Mouse (Mus musculus): Measurements from ENCODE around the gene Fam210b. TPM values are rescaled to one million over a fixed set of nuclear protein-coding genes. Genes with fewer than 3 reads are reported as not detected.

Fam210b gene
- total and polyA plus RNA-seq, 2 experiments from 2014 or later: 14.9 to 43.5 TPM

DNA sequence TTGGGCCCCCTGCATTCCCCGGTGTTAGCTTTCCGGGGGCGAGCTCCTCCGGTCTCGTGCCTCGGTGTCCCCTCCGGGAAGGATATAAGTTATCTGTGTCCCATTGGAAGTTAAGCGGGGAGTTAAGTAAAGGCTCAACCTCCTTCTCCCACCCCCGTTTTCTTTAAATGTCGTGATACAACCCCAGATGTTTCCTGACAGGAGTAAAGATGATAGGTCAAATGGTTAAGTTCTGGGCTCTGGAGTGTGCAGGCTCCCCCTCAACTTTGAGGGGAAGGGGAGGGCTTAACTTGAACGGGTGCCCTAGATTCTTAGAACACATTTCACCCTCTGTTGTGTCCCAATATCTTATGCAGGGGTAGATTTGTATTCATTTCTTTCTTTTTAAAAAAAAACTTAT, 25.9 kb downstream of the Fam210b start:
- Histone ChIP-seq H3K4me2 (ENCODE audit: low read depth) (peak overlapping the region; percentile 88), H3K36me3 (ENCODE audit: insufficient read depth) (peaks cover 29% of the 10 kb centered on the region), H3K27ac (ENCODE audit: low read depth, low read length) (no peak overlapping the region), H3K4me1 (ENCODE audit: insufficient read depth) (peaks cover 9% of the 10 kb centered on the region; the same call in 1 of the 2 replicates), H3K27me3 (ENCODE audit: insufficient read depth, low read length) (no peaks in the 10 kb centered on the region), H3K9ac (peak overlapping the region; percentile 87), H3K9me3 (ENCODE audit: low read length) (no peaks in the 10 kb centered on the region), H3K4me3 (ENCODE audit: low read depth, low read length) (peak overlapping the region; percentile 84)
- WGBS: under 1% methylated on average over 11 of the region's 11 CpGs
- TF ChIP-seq CTCF (IDR thresholded peaks at IDR 0.05; ENCODE audit: low read depth): no peak
- DNase-seq: no peak
- ATAC-seq: no peak

DNA sequence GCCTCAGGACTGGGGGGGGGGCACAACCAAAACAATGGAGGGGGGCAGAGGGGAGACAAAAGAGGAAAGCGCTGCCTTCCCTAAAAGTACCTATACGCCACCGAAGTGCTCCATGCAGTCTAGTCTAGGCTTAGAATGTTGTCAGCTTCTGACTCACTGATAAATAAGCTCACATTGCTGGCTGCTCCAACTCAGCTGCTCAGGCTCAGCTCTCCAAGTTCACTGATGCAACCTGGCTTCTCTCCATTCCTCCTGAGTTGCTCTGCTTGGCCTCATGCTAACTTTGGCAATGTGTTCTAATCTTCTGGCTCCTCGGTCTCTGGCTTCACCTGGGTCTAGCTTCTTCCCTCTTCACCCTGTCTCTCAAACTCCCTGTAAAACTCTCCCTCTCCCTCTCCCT, 31.2 kb downstream of the Fam210b start:
- peaks cover 7% of the 10 kb centered on the region; the same call in 1 of the 2 replicates for H3K4me1 ChIP-seq (ENCODE audit: insufficient read depth)

DNA sequence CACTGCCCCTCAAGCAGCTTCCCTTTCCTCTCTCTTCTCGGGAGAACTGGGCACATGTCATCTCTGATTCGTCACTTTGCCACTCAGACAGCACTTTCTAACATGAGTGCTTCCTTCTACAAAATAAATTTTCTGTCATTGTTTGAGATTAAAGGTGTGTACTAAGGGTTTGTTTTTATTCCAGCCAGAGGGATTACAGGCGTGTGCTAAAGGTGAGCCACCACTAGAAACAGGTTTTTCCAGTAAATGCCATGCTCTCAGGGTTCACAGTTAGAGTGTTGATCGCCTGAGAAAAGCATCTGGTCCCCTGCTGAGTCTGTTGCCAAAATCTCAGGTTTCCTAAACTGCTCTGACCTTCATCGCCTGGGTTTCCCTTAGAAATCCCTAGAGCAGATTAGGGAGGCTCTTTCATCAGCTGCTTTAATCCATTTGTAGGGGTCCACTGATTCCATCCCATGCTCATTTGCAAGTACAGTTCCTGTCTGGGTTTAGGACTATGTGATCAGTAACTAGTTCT, 31.7 kb downstream of the Fam210b start:
- H3K27ac ChIP-seq (ENCODE audit: low read depth, low read length): no peak overlapping the region
- no peak overlapping the region for H3K4me2 ChIP-seq (ENCODE audit: low read depth)
- DNase-seq: no peak
- no peaks in the 10 kb centered on the region for H3K9me3 ChIP-seq (ENCODE audit: low read length)
- no peak for TF ChIP-seq CTCF (IDR thresholded peaks at IDR 0.05; ENCODE audit: low read depth)
- H3K4me1 ChIP-seq (ENCODE audit: insufficient read depth): 0 out of 2 replicates have a peak, but pooled peaks cover 2% of the 10 kb centered on the region
- H3K9ac ChIP-seq: no peak overlapping the region
- peaks cover 86% of the 10 kb centered on the region for H3K36me3 ChIP-seq (ENCODE audit: insufficient read depth)
- no peaks in the 10 kb centered on the region for H3K27me3 ChIP-seq (ENCODE audit: insufficient read depth, low read length)
- H3K4me3 ChIP-seq (ENCODE audit: low read depth, low read length): no peak overlapping the region
- no peak for ATAC-seq
- WGBS: 74% methylated on average over 5 of the region's 5 CpGs

More for the DNA sequence above, 31.2 kb downstream of the Fam210b start:
- H3K27ac ChIP-seq (ENCODE audit: low read depth, low read length): no peak overlapping the region
- peaks cover 81% of the 10 kb centered on the region for H3K36me3 ChIP-seq (ENCODE audit: insufficient read depth)
- WGBS: 91% methylated on average over 4 of the region's 4 CpGs
- H3K4me3 ChIP-seq (ENCODE audit: low read depth, low read length): no peak overlapping the region
- no peak for TF ChIP-seq CTCF (IDR thresholded peaks at IDR 0.05; ENCODE audit: low read depth)
- DNase-seq: no peak
- H3K4me2 ChIP-seq (ENCODE audit: low read depth): no peak overlapping the region
- no peak for ATAC-seq
- no peak overlapping the region for H3K9ac ChIP-seq
- no peaks in the 10 kb centered on the region for H3K9me3 ChIP-seq (ENCODE audit: low read length)
- no peaks in the 10 kb centered on the region for H3K27me3 ChIP-seq (ENCODE audit: insufficient read depth, low read length)

DNA sequence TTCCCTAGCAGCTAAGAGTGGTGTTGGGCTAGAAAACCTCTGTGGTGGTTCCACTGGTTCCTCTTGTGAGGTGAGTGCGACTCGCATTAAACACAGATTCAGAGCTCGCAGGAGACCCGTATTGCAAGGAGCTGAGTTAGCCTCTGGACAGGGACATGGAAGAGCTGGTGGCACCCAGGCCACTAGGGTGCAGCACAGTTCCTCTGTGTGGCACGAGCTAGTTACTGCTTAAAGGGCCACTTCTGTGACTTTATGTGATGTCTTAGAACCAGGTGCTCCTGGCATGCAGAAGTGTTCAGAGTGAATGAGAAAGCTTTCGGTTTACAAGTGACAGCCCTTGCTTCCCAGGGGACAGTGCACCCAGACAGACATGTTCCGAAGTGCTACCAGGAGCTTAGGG, 33.0 kb downstream of the Fam210b start:
- TF ChIP-seq CTCF (IDR thresholded peaks at IDR 0.05; ENCODE audit: low read depth): peak; percentile 64
- H3K4me1 ChIP-seq (ENCODE audit: insufficient read depth): no peaks in the 10 kb centered on the region
- no peak overlapping the region for H3K9ac ChIP-seq
- no peaks in the 10 kb centered on the region for H3K27me3 ChIP-seq (ENCODE audit: insufficient read depth, low read length)
- no peaks in the 10 kb centered on the region for H3K9me3 ChIP-seq (ENCODE audit: low read length)
- H3K4me3 ChIP-seq (ENCODE audit: low read depth, low read length): no peak overlapping the region
- no peak overlapping the region for H3K4me2 ChIP-seq (ENCODE audit: low read depth)
- H3K27ac ChIP-seq (ENCODE audit: low read depth, low read length): no peak overlapping the region
- no peak for ATAC-seq
- DNase-seq: no peak
- peaks cover 87% of the 10 kb centered on the region for H3K36me3 ChIP-seq (ENCODE audit: insufficient read depth)
- 73% methylated on average over 7 of the region's 7 CpGs for WGBS

DNA sequence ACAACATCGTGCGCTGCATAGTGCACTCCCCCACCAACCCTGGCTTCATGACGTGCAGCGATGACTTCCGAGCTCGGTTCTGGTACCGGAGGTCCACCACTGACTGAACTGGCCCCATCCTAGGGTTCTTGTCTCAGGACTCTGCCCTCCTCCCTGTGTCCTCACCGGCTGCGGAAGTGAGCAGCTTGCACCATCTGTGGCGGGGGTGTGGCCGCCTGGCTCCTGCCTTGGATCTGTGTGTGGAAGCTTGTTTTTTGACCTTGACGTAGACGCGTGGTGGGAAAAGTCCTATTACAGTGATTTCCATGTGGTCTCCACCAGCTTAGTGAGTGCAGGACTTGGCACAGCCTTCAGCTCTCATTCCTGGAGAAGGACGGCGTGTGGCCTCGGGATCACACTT, 35.1 kb downstream of the Fam210b start:
- no peak overlapping the region for H3K4me3 ChIP-seq (ENCODE audit: low read depth, low read length)
- H3K4me1 ChIP-seq (ENCODE audit: insufficient read depth): no peaks in the 10 kb centered on the region
- no peak for ATAC-seq
- DNase-seq: no peak
- no peak overlapping the region for H3K4me2 ChIP-seq (ENCODE audit: low read depth)
- H3K36me3 ChIP-seq (ENCODE audit: insufficient read depth): peaks cover 70% of the 10 kb centered on the region
- no peaks in the 10 kb centered on the region for H3K27me3 ChIP-seq (ENCODE audit: insufficient read depth, low read length)
- H3K9me3 ChIP-seq (ENCODE audit: low read length): no peaks in the 10 kb centered on the region
- H3K9ac ChIP-seq: no peak overlapping the region
- WGBS: 95% methylated on average over 17 of the region's 17 CpGs
- no peak overlapping the region for H3K27ac ChIP-seq (ENCODE audit: low read depth, low read length)
- no peak for TF ChIP-seq CTCF (IDR thresholded peaks at IDR 0.05; ENCODE audit: low read depth)

DNA sequence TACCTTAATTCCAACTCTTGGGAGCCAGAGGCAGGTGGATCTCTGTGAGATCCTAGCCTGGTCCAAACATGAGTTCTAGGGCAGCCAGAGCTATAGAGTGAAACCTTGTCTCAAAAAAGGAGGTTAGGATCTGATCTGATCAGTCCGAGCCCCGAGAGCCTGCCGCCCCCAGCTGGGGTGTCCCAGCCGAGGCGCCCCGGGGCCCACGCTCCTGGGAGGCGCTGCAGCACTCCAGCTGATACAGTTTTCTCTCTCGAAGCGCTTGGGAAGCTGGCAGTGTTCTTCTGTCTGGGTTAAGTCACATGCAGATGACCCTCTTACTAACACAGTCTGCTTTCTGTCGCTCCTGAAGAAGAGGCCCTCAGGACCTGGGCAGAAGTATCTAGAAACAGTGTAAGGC, 36.0 kb downstream of the Fam210b start:
- no peak for TF ChIP-seq CTCF (IDR thresholded peaks at IDR 0.05; ENCODE audit: low read depth)
- Histone ChIP-seq H3K27ac (ENCODE audit: low read depth, low read length) (no peak overlapping the region), H3K4me1 (ENCODE audit: insufficient read depth) (no peaks in the 10 kb centered on the region), H3K27me3 (ENCODE audit: insufficient read depth, low read length) (no peaks in the 10 kb centered on the region), H3K4me3 (ENCODE audit: low read depth, low read length) (no peak overlapping the region), H3K9ac (no peak overlapping the region), H3K9me3 (ENCODE audit: low read length) (no peaks in the 10 kb centered on the region), H3K36me3 (ENCODE audit: insufficient read depth) (peaks cover 61% of the 10 kb centered on the region), H3K4me2 (ENCODE audit: low read depth) (no peak overlapping the region)
- no peak for ATAC-seq
- 92% methylated on average over 11 of the region's 11 CpGs for WGBS
- no peak for DNase-seq

DNA sequence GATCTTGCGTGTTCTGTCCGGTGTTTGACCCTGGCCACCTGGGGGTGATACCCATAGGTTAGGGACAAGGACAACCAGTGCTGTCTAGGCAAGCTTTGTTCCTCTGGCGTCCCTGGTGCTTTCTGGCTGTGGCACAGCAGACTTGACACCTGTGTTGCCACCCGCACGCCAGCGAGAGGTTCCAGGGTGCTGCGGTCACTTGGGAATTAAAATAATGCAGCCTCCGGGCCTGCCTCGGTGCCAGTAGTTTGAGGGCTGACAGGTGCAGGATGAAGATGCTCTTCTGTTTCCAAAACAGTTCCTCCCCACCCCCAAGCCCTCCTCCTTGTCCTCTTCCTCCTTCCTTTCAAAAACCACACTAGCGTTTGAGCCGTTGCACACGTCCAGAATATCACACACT, 36.5 kb downstream of the Fam210b start:
- no peak for ATAC-seq
- 86% methylated on average over 12 of the region's 12 CpGs for WGBS

More for the DNA sequence above, 36.5 kb downstream of the Fam210b start:
- Histone ChIP-seq H3K27ac (ENCODE audit: low read depth, low read length) (no peak overlapping the region), H3K36me3 (ENCODE audit: insufficient read depth) (peaks cover 57% of the 10 kb centered on the region), H3K4me1 (ENCODE audit: insufficient read depth) (no peaks in the 10 kb centered on the region), H3K27me3 (ENCODE audit: insufficient read depth, low read length) (no peaks in the 10 kb centered on the region), H3K4me3 (ENCODE audit: low read depth, low read length) (no peak overlapping the region), H3K9ac (no peak overlapping the region), H3K4me2 (ENCODE audit: low read depth) (no peak overlapping the region), H3K9me3 (ENCODE audit: low read length) (no peaks in the 10 kb centered on the region)
- no peak for DNase-seq
- no peak for TF ChIP-seq CTCF (IDR thresholded peaks at IDR 0.05; ENCODE audit: low read depth)

Data from forebrain, postnatal 0 days (tissue).